ENCODE assay signal across 9 mouse cellular contexts in genomic region chr8:121108657-121109056, GRCm38 (mm10). TPM values are rescaled to one million over a fixed set of nuclear protein-coding genes. Genes with fewer than 3 reads are reported as not detected.
A peak's percentile ranks its signal among the peaks of the same experiment; 100 is the strongest.
DNase-seq lines count a peak whose midpoint lies in the region; ATAC-seq and TF ChIP-seq lines count a peak whose summit lies in the region.
"Had no signal": no experiment of that assay in that cellular context is flagged by ENCODE, and none has a peak within 500 bp of the region (broad histone marks: within the 10 kb centered on the region; RNA-seq: fewer than 3 reads in every experiment).

No protein-coding gene starts in this region.

- ATAC-seq in embryonic facial prominence, embryonic 13.5 days (ENCODE audit: insufficient number of reproducible peaks, insufficient read depth, low FRiP score, low TSS enrichment, low read depth) = no peak
- no peak for ATAC-seq in intestine, embryonic 16.5 days
- ATAC-seq in neural tube, embryonic 13.5 days (ENCODE audit: low read depth) = no peak

- no peak for TF ChIP-seq CTCF in left cerebral cortex, adult 2 months (IDR thresholded peaks at IDR 0.05)

- no peaks in the 10 kb centered on the region for H3K9me3 ChIP-seq in embryonic facial prominence, embryonic 13.5 days
- H3K9me3 ChIP-seq in intestine, embryonic 16.5 days (ENCODE audit: control insufficient read depth, low read length) = no peaks in the 10 kb centered on the region
- no peaks in the 10 kb centered on the region for H3K9me3 ChIP-seq in neural tube, embryonic 13.5 days

- DNase-seq in left cerebral cortex, adult 2 months (ENCODE audit: extremely low spot score in 1 of 2, low spot score in 2 of 2) = no peak
- DNase-seq in left cerebral cortex, postnatal 10 days (ENCODE audit: extremely low spot score in 1 of 2, low spot score in 2 of 2) = no peak
- no peak for DNase-seq in cerebellum, adult 11-12 months
- no peak for DNase-seq in gastrocnemius, adult 8-10 months (ENCODE audit: low spot score in 2 of 2)
- no peak for DNase-seq in kidney, adult 8-10 months

- intact Hi-C loops in left cerebral cortex, adult 2 months (cut with DNase I) = no loop called here
- intact Hi-C loops in left cerebral cortex, postnatal 10 days (cut with DNase I) = loop anchor here (1.0 kb wide), 1 partner anchor 406 kb away; no protein-coding TSS in a partner anchor

- peak overlapping the region; percentile 96 for H3K9ac ChIP-seq in embryonic facial prominence, embryonic 13.5 days
- peak overlapping the region; percentile 65 for H3K9ac ChIP-seq in intestine, embryonic 16.5 days (ENCODE audit: low read depth, low read length)
- H3K9ac ChIP-seq in neural tube, embryonic 13.5 days = peak overlapping the region; percentile 93

- peak overlapping the region; percentile 92 for H3K4me3 ChIP-seq in left cerebral cortex, adult 2 months
- peak overlapping the region; percentile 94 for H3K4me3 ChIP-seq in embryonic facial prominence, embryonic 13.5 days
- peak overlapping the region; percentile 89 for H3K4me3 ChIP-seq in intestine, embryonic 16.5 days (ENCODE audit: low read length)
- H3K4me3 ChIP-seq in neural tube, embryonic 13.5 days = peak overlapping the region; percentile 91

- peaks cover 24% of the 10 kb centered on the region for H3K36me3 ChIP-seq in embryonic facial prominence, embryonic 13.5 days
- no peaks in the 10 kb centered on the region for H3K36me3 ChIP-seq in intestine, embryonic 16.5 days (ENCODE audit: control insufficient read depth, insufficient read depth, low read length)
- peaks cover 19% of the 10 kb centered on the region for H3K36me3 ChIP-seq in neural tube, embryonic 13.5 days

- WGBS in embryonic facial prominence, embryonic 13.5 days = 9% methylated on average over 5 of the region's 5 CpGs
- WGBS in intestine, embryonic 16.5 days = 11% methylated on average over 5 of the region's 5 CpGs
- WGBS in neural tube, embryonic 13.5 days = 17% methylated on average over 5 of the region's 5 CpGs

- peak overlapping the region; percentile 85 for H3K4me2 ChIP-seq in embryonic facial prominence, embryonic 13.5 days
- H3K4me2 ChIP-seq in intestine, embryonic 16.5 days (ENCODE audit: low read depth, low read length) = peak overlapping the region; percentile 91
- peak overlapping the region; percentile 93 for H3K4me2 ChIP-seq in neural tube, embryonic 13.5 days

- peak overlapping the region; percentile 83 for H3K27ac ChIP-seq in left cerebral cortex, adult 2 months
- H3K27ac ChIP-seq in embryonic facial prominence, embryonic 13.5 days = peak overlapping the region; percentile 55; the same call in 1 of the 2 replicates
- 0 out of 2 replicates have a peak overlapping the region, but pooled peaks have one; percentile 2 for H3K27ac ChIP-seq in intestine, embryonic 16.5 days (ENCODE audit: low read length)
- H3K27ac ChIP-seq in neural tube, embryonic 13.5 days (replicated peaks) = peak overlapping the region; percentile 90; the same call in 1 of the 2 replicates

- peaks cover 21% of the 10 kb centered on the region for H3K4me1 ChIP-seq in embryonic facial prominence, embryonic 13.5 days
- H3K4me1 ChIP-seq in intestine, embryonic 16.5 days (ENCODE audit: control insufficient read depth, insufficient read depth, low read length) = peaks cover 9% of the 10 kb centered on the region
- peaks cover 20% of the 10 kb centered on the region for H3K4me1 ChIP-seq in neural tube, embryonic 13.5 days (replicated peaks)

- peaks cover 23% of the 10 kb centered on the region for H3K27me3 ChIP-seq in embryonic facial prominence, embryonic 13.5 days
- peaks cover 6% of the 10 kb centered on the region for H3K27me3 ChIP-seq in intestine, embryonic 16.5 days (replicated peaks; ENCODE audit: control insufficient read depth, insufficient read depth, low read length)
- H3K27me3 ChIP-seq in neural tube, embryonic 13.5 days = peaks cover 32% of the 10 kb centered on the region

RNA-seq across cellular contexts. Expression of gene Mthfsd, which starts 0.5 kb away (rescaled TPM):
- 10 to 100 TPM; 40.0 to 46.5 TPM for total RNA-seq in left cerebral cortex, adult 2 months (2021)
- total RNA-seq in left cerebral cortex, postnatal 10 days (2021) = 10 to 100 TPM; 26.5 to 30.1 TPM
- 60.5 and 70.5 TPM in 2 replicates for polyA plus RNA-seq in embryonic facial prominence, embryonic 13.5 days (2015; fragmentation: Nextera tagmentation; extraction: Ambion mirVana)
- polyA plus RNA-seq in intestine, embryonic 16.5 days (2015; fragmentation: Nextera tagmentation; extraction: Ambion mirVana) = 48.9 TPM in 2 replicates
- 50.6 and 53.8 TPM in 2 replicates for polyA plus RNA-seq in neural tube, embryonic 13.5 days (2015; fragmentation: Nextera tagmentation; extraction: Ambion mirVana)
- total RNA-seq in gastrocnemius, adult 8-10 months (2022) = 10 to 100 TPM; 11.8 to 14.2 (median 13.2) TPM

RNA-seq across cellular contexts. Expression of gene Foxc2, which starts 7.3 kb away (rescaled TPM):
- total RNA-seq in left cerebral cortex, adult 2 months (2021) = 1 to 10 TPM; 1.5 to 2.3 TPM
- total RNA-seq in left cerebral cortex, postnatal 10 days (2021) = 1 to 10 TPM; 2.8 to 3.1 TPM
- 3.2 and 3.3 TPM in 2 replicates for polyA plus RNA-seq in embryonic facial prominence, embryonic 13.5 days (2015; fragmentation: Nextera tagmentation; extraction: Ambion mirVana)
- 0.20 and 0.22 TPM in 2 replicates for polyA plus RNA-seq in intestine, embryonic 16.5 days (2015; fragmentation: Nextera tagmentation; extraction: Ambion mirVana)
- polyA plus RNA-seq in neural tube, embryonic 13.5 days (2015; fragmentation: Nextera tagmentation; extraction: Ambion mirVana) = 6.5 and 7.6 TPM in 2 replicates
- under 1 TPM in 3 of 4 experiments, not detected in 1; 0.10 to 0.16 (median 0.16) TPM for total RNA-seq in gastrocnemius, adult 8-10 months (2022)
- total RNA-seq: hematopoietic stem cell, adult 5-6 weeks had no signal

RNA-seq across cellular contexts. Expression of gene Foxl1, which starts 19.1 kb away (rescaled TPM):
- under 1 TPM in 1 of 2 experiments, not detected in 1; 0.21 TPM for total RNA-seq in left cerebral cortex, adult 2 months (2021)
- under 1 TPM in 1 of 2 experiments, not detected in 1; 0.36 TPM for total RNA-seq in left cerebral cortex, postnatal 10 days (2021)
- 0.28 and 0.34 TPM in 2 replicates for polyA plus RNA-seq in embryonic facial prominence, embryonic 13.5 days (2015; fragmentation: Nextera tagmentation; extraction: Ambion mirVana)
- 5.2 and 5.8 TPM in 2 replicates for polyA plus RNA-seq in intestine, embryonic 16.5 days (2015; fragmentation: Nextera tagmentation; extraction: Ambion mirVana)
- 0.70 and 0.84 TPM in 2 replicates for polyA plus RNA-seq in neural tube, embryonic 13.5 days (2015; fragmentation: Nextera tagmentation; extraction: Ambion mirVana)
- total RNA-seq in gastrocnemius, adult 8-10 months (2022) = under 1 TPM in 1 of 4 experiments, not detected in 3; 0.13 TPM
- total RNA-seq: hematopoietic stem cell, adult 5-6 weeks had no signal

RNA-seq across cellular contexts. Expression of gene Foxf1, which starts 24.5 kb away (rescaled TPM):
- under 1 TPM; 0.79 to 0.91 TPM for total RNA-seq in left cerebral cortex, adult 2 months (2021)
- total RNA-seq in left cerebral cortex, postnatal 10 days (2021) = 1 to 10 TPM; 1.4 to 1.5 TPM
- 10.7 and 15.1 TPM in 2 replicates for polyA plus RNA-seq in embryonic facial prominence, embryonic 13.5 days (2015; fragmentation: Nextera tagmentation; extraction: Ambion mirVana)
- polyA plus RNA-seq in intestine, embryonic 16.5 days (2015; fragmentation: Nextera tagmentation; extraction: Ambion mirVana) = 86.9 and 88.3 TPM in 2 replicates
- polyA plus RNA-seq in neural tube, embryonic 13.5 days (2015; fragmentation: Nextera tagmentation; extraction: Ambion mirVana) = 1.2 and 2.1 TPM in 2 replicates
- total RNA-seq in gastrocnemius, adult 8-10 months (2022) = under 1 TPM in 1 of 4 experiments, not detected in 3; 0.10 TPM
- total RNA-seq: hematopoietic stem cell, adult 5-6 weeks had no signal

Comparison
In these comparisons a context has a peak if more than half of its experiments do, and no peak if none do; other contexts are left out.
1. H3K27ac ChIP-seq: peak in every context shown above with its lines; median percentile 90 in neural tube, embryonic 13.5 days; 83 in left cerebral cortex, adult 2 months; 55 in embryonic facial prominence, embryonic 13.5 days; 2 in intestine, embryonic 16.5 days.